Mouse (Mus musculus) intestine, embryonic 16.5 days (tissue): Measurements from ENCODE around the gene Hsph1. TPM values are rescaled to one million over a fixed set of nuclear protein-coding genes. Genes with fewer than 3 reads are reported as not detected.

Experiments used
- ATAC-seq: fragments of 200-750 bp; cut with Nextera tagmentation; 2 replicates; pipeline ENCODE4 v1.8.0; 2017; ENCODE audit warnings: moderate TSS enrichment, moderate library complexity
- H3K27ac ChIP-seq: fragments of 300-500 bp; sonication (generic); 2 replicates; pipeline ENCODE4 v1.5.1; 2014; ENCODE audit warnings: mild to moderate bottlenecking, low read length
- H3K27me3 ChIP-seq: fragments of 300-500 bp; sonication (generic); replicated peaks from 2 replicates; pipeline ENCODE4 v1.6.1; 2014; ENCODE audit warnings: low read length, control low read depth, mixed read lengths; ENCODE audit not compliant: control insufficient read depth, insufficient read depth
- H3K36me3 ChIP-seq: fragments of 300-500 bp; sonication (generic); 2 replicates; pipeline ENCODE4 v1.6.1; 2014; ENCODE audit warnings: low read length, control low read depth; ENCODE audit not compliant: control insufficient read depth, insufficient read depth
- H3K4me1 ChIP-seq: fragments of 300-500 bp; sonication (generic); 2 replicates; pipeline ENCODE4 v1.6.1; 2014; ENCODE audit warnings: low read length, control low read depth, mixed read lengths; ENCODE audit not compliant: control insufficient read depth, insufficient read depth
- H3K4me2 ChIP-seq: fragments of 300-500 bp; sonication (generic); 2 replicates; pipeline ENCODE4 v1.6.1; 2014; ENCODE audit warnings: low read depth, low read length, control low read depth
- H3K4me3 ChIP-seq: fragments of 300-500 bp; sonication (generic); 2 replicates; pipeline ENCODE4 v1.5.1; 2014; ENCODE audit warnings: mild to moderate bottlenecking, low read length
- H3K9ac ChIP-seq: fragments of 300-500 bp; sonication (generic); 2 replicates; pipeline ENCODE4 v1.6.1; 2014; ENCODE audit warnings: low read depth, low read length
- H3K9me3 ChIP-seq: fragments of 300-500 bp; sonication (generic); 2 replicates; pipeline ENCODE4 v1.6.1; 2016; ENCODE audit warnings: low read length, control low read depth; ENCODE audit not compliant: control insufficient read depth
- WGBS: fragments of 180-500 bp; shearing (Covaris S2); extraction: QIAGEN DNeasy Blood & Tissue Kit; methylation state at CpG from one replicate; pipeline ENCODE4 v1.1.7; 2014; 5-methylcytosine and 5-hydroxymethylcytosine counted together
- polyA plus RNA-seq: library from polyadenylated mRNA; unstranded; fragments of >200 nt; fragmentation: Nextera tagmentation; extraction: Ambion mirVana; gene quantifications from 2 replicates; pipeline ENCODE4 v1.2.1, GENCODE M21; 2015

Hsph1 gene
- polyA plus RNA-seq, result 47.7 and 47.9 TPM in 2 replicates

GRCm38 (mm10) chr5:149636075-149636920 lies at the start of gene Hsph1:
Gene Hsph1 (minus strand): TSS chr5:149636376.
- Histone ChIP-seq H3K4me1 (peaks cover 6% of the 10 kb centered on the region), H3K4me3 (peak within 1 kb of the TSS; percentile 66), H3K27ac (peak within 1 kb of the TSS; percentile 90), H3K9ac (peak within 1 kb of the TSS; percentile 81), H3K27me3 (no peaks in the 10 kb centered on the region), H3K4me2 (peak within 1 kb of the TSS; percentile 61), H3K36me3 (no peaks in the 10 kb centered on the region), H3K9me3 (no peaks in the 10 kb centered on the region)
- ATAC-seq, result peak; percentile 99
- WGBS, result under 1% methylated on average over 60 of the region's 60 CpGs

DNA sequence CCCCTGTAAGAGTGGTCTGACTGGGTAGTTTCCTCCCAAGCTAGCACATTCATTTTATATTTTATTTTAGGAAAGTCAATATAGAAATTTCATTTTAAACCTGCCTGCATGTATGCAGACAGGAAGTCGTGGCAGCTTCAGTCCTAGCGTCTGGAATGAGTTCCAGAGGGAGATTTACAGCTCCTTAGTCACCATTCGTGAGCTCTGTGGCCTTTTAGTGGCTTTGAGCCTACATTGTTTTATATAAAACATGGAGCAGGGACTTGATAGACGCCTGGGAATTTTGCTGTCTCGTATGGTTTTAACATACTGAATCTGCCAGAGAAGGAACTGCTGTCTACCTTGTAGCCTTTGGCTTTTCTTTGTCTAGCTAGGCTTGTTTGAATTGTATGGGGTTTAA lies 44.8 kb upstream of the Hsph1 start:
- Histone ChIP-seq H3K4me1 (peaks cover 9% of the 10 kb centered on the region), H3K4me2 (no peak overlapping the region), H3K27me3 (no peaks in the 10 kb centered on the region), H3K27ac (no peak overlapping the region), H3K9ac (no peak overlapping the region), H3K4me3 (no peak overlapping the region), H3K9me3 (no peaks in the 10 kb centered on the region), H3K36me3 (no peaks in the 10 kb centered on the region)
- 64% methylated on average over 5 of the region's 5 CpGs for WGBS
- no peak for ATAC-seq

- no peak overlapping the region for H3K27ac ChIP-seq
Measured at GRCm38 (mm10) chr5:149679886-149680285, 43.7 kb upstream of the Hsph1 start.

GRCm38 (mm10) chr5:149679362-149679761 lies 43.2 kb upstream of the Hsph1 start:
- Histone ChIP-seq H3K36me3 (no peaks in the 10 kb centered on the region), H3K4me3 (peak overlapping the region; percentile 77), H3K4me1 (peaks cover 9% of the 10 kb centered on the region), H3K27me3 (no peaks in the 10 kb centered on the region), H3K4me2 (peak overlapping the region; percentile 100), H3K9ac (peak overlapping the region; percentile 88; the same call in 1 of the 2 replicates), H3K27ac (no peak overlapping the region), H3K9me3 (no peaks in the 10 kb centered on the region)
- no peak for ATAC-seq
- WGBS, result 9% methylated on average over 12 of the region's 12 CpGs

More at GRCm38 (mm10) chr5:149679886-149680285, 43.7 kb upstream of the Hsph1 start:
- H3K4me2 ChIP-seq, result no peak overlapping the region
- no peaks in the 10 kb centered on the region for H3K27me3 ChIP-seq
- WGBS, result 57% methylated on average over 7 of the region's 7 CpGs
- no peaks in the 10 kb centered on the region for H3K9me3 ChIP-seq
- no peak overlapping the region for H3K9ac ChIP-seq
- peaks cover 9% of the 10 kb centered on the region for H3K4me1 ChIP-seq
- H3K4me3 ChIP-seq, result no peak overlapping the region
- no peaks in the 10 kb centered on the region for H3K36me3 ChIP-seq
- no peak for ATAC-seq

DNA sequence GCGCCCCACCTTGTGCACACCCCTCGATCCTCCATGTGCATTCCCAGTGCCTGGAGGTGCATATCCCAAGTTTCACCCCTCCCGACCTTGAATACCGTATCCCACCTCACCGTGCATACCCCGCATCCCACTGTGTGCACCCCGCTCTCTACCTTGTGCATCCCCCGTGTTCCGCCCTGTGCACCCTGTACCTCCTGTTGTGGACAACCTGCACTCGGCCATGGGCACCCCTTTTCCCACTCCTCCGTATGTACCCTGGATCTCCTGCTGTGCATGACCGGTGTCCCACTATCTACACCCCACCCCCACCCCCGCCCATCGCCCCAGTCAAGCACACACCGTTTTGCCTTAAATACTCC lies 42.8 kb upstream of the Hsph1 start:
- 3% methylated on average over 15 of the region's 15 CpGs for WGBS
- Histone ChIP-seq H3K36me3 (no peaks in the 10 kb centered on the region), H3K9ac (peak overlapping the region; percentile 88), H3K4me2 (peak overlapping the region; percentile 100), H3K27me3 (no peaks in the 10 kb centered on the region), H3K9me3 (no peaks in the 10 kb centered on the region), H3K27ac (no peak overlapping the region), H3K4me3 (peak overlapping the region; percentile 77), H3K4me1 (peaks cover 9% of the 10 kb centered on the region)
- peak; percentile 12; the same call in 1 of the 2 replicates for ATAC-seq

GRCm38 (mm10) chr5:149678100-149678989 lies 42.2 kb upstream of the Hsph1 start, which contains the start of gene B3glct:
Gene B3glct (plus strand): TSS chr5:149678230.
- under 1% methylated on average over 100 of the region's 106 CpGs for WGBS
- Histone ChIP-seq H3K9ac (peak within 1 kb of the TSS; percentile 88), H3K27me3 (no peaks in the 10 kb centered on the region), H3K4me1 (peaks cover 9% of the 10 kb centered on the region), H3K27ac (peak within 1 kb of the TSS; percentile 77), H3K9me3 (no peaks in the 10 kb centered on the region), H3K4me2 (peak within 1 kb of the TSS; percentile 100), H3K36me3 (no peaks in the 10 kb centered on the region), H3K4me3 (peak within 1 kb of the TSS; percentile 77)
- peak; percentile 99 for ATAC-seq

DNA sequence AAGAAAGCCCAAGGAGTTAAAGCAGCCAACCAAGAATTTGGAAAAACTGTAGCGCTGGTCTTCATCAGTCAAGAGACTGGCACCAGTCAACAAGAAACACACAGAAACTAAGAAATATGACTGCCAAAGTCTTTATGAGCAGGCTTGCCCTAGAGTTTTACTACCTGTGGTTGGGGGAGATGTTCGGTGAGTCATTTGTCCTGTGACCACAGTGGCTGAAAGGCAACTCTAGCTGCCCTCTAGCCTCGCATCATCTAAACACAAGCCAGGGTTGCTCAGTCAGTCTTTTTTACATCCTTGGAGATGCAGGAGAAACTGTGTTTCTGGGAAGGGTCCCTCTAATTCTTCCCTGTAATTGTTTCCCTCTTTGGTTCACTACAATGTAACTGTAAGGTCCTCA lies 41.0 kb upstream of the Hsph1 start:
- H3K4me1 ChIP-seq, result peaks cover 9% of the 10 kb centered on the region
- H3K4me2 ChIP-seq, result no peak overlapping the region
- H3K27ac ChIP-seq, result no peak overlapping the region
- ATAC-seq, result no peak
- no peaks in the 10 kb centered on the region for H3K36me3 ChIP-seq
- no peaks in the 10 kb centered on the region for H3K27me3 ChIP-seq
- no peaks in the 10 kb centered on the region for H3K9me3 ChIP-seq
- H3K4me3 ChIP-seq, result no peak overlapping the region
- no peak overlapping the region for H3K9ac ChIP-seq
- WGBS, result 91% methylated on average over 3 of the region's 3 CpGs

- 75% methylated on average over 5 of the region's 5 CpGs for WGBS
- H3K4me1 ChIP-seq, result no peaks in the 10 kb centered on the region
- no peaks in the 10 kb centered on the region for H3K36me3 ChIP-seq
- H3K4me3 ChIP-seq, result no peak overlapping the region
- no peaks in the 10 kb centered on the region for H3K9me3 ChIP-seq
- H3K27me3 ChIP-seq, result no peaks in the 10 kb centered on the region
- H3K27ac ChIP-seq, result no peak overlapping the region
- H3K9ac ChIP-seq, result no peak overlapping the region
- ATAC-seq, result no peak
- H3K4me2 ChIP-seq, result no peak overlapping the region
Measured at GRCm38 (mm10) chr5:149663417-149663816, 27.2 kb upstream of the Hsph1 start.

GRCm38 (mm10) chr5:149662980-149663379 lies 26.8 kb upstream of the Hsph1 start:
- Histone ChIP-seq H3K9me3 (no peaks in the 10 kb centered on the region), H3K27ac (no peak overlapping the region), H3K36me3 (no peaks in the 10 kb centered on the region), H3K4me2 (no peak overlapping the region), H3K4me1 (no peaks in the 10 kb centered on the region), H3K27me3 (no peaks in the 10 kb centered on the region), H3K9ac (no peak overlapping the region), H3K4me3 (no peak overlapping the region)
- ATAC-seq, result no peak
- WGBS, result 88% methylated on average over 6 of the region's 6 CpGs
